Comparison of ENCODE assay signal across 21 mouse cellular contexts in the genomic region with DNA sequence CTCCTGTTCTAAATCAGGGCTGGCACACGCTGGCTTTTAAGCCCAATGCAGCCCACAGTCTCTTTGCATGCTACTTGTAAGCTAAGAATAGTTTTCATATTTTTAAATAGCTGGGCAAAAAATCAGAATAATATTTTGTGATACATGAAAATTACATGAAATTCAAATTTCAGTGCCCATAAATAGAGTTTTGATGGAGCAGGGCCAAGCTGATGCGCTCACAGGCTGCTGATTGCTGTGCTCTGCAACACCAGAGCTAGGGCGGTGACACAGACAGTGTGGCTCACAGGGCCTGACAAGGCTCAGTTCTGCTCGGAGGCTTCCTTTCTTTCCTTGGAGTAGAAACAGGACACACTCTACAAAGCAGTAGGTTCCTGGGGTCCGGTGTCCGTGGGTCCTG.
A peak's percentile ranks its signal among the peaks of the same experiment; 100 is the strongest.
DNase-seq lines count a peak whose midpoint lies in the region; ATAC-seq lines count a peak whose summit lies in the region.
"Had no signal": no experiment of that assay in that cellular context is flagged by ENCODE, and none has a peak within 500 bp of the region (broad histone marks: within the 10 kb centered on the region; RNA-seq: fewer than 3 reads in every experiment).

No protein-coding gene starts in this region.

- H3K4me1 ChIP-seq in forebrain, embryonic 11.5 days (replicated peaks; ENCODE audit: control insufficient read depth, insufficient read depth, low read length): no peaks in the 10 kb centered on the region
- peaks cover 5% of the 10 kb centered on the region; the same call in 1 of the 2 replicates for H3K4me1 ChIP-seq in forebrain, embryonic 13.5 days
- 0 out of 2 replicates have a peak, but pooled peaks cover 4% of the 10 kb centered on the region for H3K4me1 ChIP-seq in intestine, embryonic 14.5 days (replicated peaks; ENCODE audit: control insufficient read depth, insufficient read depth, low read length)
- H3K4me1 ChIP-seq in intestine, embryonic 15.5 days (replicated peaks): peaks cover 4% of the 10 kb centered on the region; the same call in 1 of the 2 replicates
- peaks cover 20% of the 10 kb centered on the region for H3K4me1 ChIP-seq in limb, embryonic 10.5 days
- peaks cover 7% of the 10 kb centered on the region; the same call in 1 of the 2 replicates for H3K4me1 ChIP-seq in liver, embryonic 12.5 days

- no peak overlapping the region for H3K9ac ChIP-seq in forebrain, embryonic 11.5 days (ENCODE audit: low read length)
- H3K9ac ChIP-seq in forebrain, embryonic 13.5 days: no peak overlapping the region
- no peak overlapping the region for H3K9ac ChIP-seq in intestine, embryonic 14.5 days (ENCODE audit: low read length)
- H3K9ac ChIP-seq in intestine, embryonic 15.5 days: no peak overlapping the region
- H3K9ac ChIP-seq in liver, embryonic 12.5 days: no peak overlapping the region
- H3K9ac ChIP-seq: embryonic facial prominence, embryonic 12.5 days; embryonic facial prominence, embryonic 15.5 days; hindbrain, embryonic 12.5 days; hindbrain, embryonic 15.5 days had no signal

- H3K27me3 ChIP-seq in forebrain, embryonic 11.5 days (ENCODE audit: control insufficient read depth, insufficient read depth, low read length): no peaks in the 10 kb centered on the region
- no peaks in the 10 kb centered on the region for H3K27me3 ChIP-seq in forebrain, embryonic 13.5 days
- H3K27me3 ChIP-seq in intestine, embryonic 14.5 days (replicated peaks; ENCODE audit: control insufficient read depth, insufficient read depth, low read length): no peaks in the 10 kb centered on the region
- no peaks in the 10 kb centered on the region for H3K27me3 ChIP-seq in intestine, embryonic 15.5 days (replicated peaks)
- no peaks in the 10 kb centered on the region for H3K27me3 ChIP-seq in limb, embryonic 10.5 days (ENCODE audit: low read depth, poor library complexity, severe bottlenecking)
- H3K27me3 ChIP-seq in liver, embryonic 12.5 days (replicated peaks): no peaks in the 10 kb centered on the region
- H3K27me3 ChIP-seq: embryonic facial prominence, embryonic 12.5 days; embryonic facial prominence, embryonic 15.5 days; hindbrain, embryonic 12.5 days; hindbrain, embryonic 15.5 days had no signal

- ATAC-seq in forebrain, embryonic 11.5 days (replicated peaks; ENCODE audit: low FRiP score): no peak
- ATAC-seq in forebrain, embryonic 13.5 days: no peak
- ATAC-seq in intestine, embryonic 14.5 days (replicated peaks; ENCODE audit: low FRiP score, low TSS enrichment, low read depth): no peak
- ATAC-seq in intestine, embryonic 15.5 days: no peak
- ATAC-seq in liver, embryonic 12.5 days: no peak
- ATAC-seq: activated CD4-positive, CD25-positive, alpha-beta regulatory T cell, adult 4 months; forebrain, embryonic 14.5 days had no signal

- no peak overlapping the region for H3K4me2 ChIP-seq in forebrain, embryonic 11.5 days (ENCODE audit: low read depth, low read length, severe bottlenecking)
- no peak overlapping the region for H3K4me2 ChIP-seq in forebrain, embryonic 13.5 days
- no peak overlapping the region for H3K4me2 ChIP-seq in intestine, embryonic 14.5 days (ENCODE audit: low read length)
- no peak overlapping the region for H3K4me2 ChIP-seq in intestine, embryonic 15.5 days (replicated peaks)
- no peak overlapping the region for H3K4me2 ChIP-seq in liver, embryonic 12.5 days
- H3K4me2 ChIP-seq: embryonic facial prominence, embryonic 12.5 days; embryonic facial prominence, embryonic 15.5 days; heart, embryonic 11.5 days; hindbrain, embryonic 12.5 days; hindbrain, embryonic 15.5 days had no signal

- DNase-seq in forebrain, embryonic 11.5 days (ENCODE audit: low spot score): peak; percentile 40
- DNase-seq in intestine, embryonic 14.5 days (ENCODE audit: low spot score): peak; percentile 33
- DNase-seq in layer of hippocampus, adult 9-11 months: peak; percentile 56
- DNase-seq in layer of hippocampus, postnatal 36 days: no peak
- peak; percentile 23 for DNase-seq in limb, embryonic 10.5 days (ENCODE audit: low spot score)
- DNase-seq: adrenal gland, adult 8-10 months; adrenal gland, postnatal 25 days; cerebellum, adult 18-20 months; cerebellum, adult 9-10 months; cerebellum, postnatal 14 days; gastrocnemius, postnatal 25 days had no signal

- no peaks in the 10 kb centered on the region for H3K9me3 ChIP-seq in forebrain, embryonic 11.5 days (ENCODE audit: control insufficient read depth, low read length)
- no peaks in the 10 kb centered on the region for H3K9me3 ChIP-seq in forebrain, embryonic 13.5 days (replicated peaks)
- H3K9me3 ChIP-seq in intestine, embryonic 14.5 days (ENCODE audit: control insufficient read depth, low read length): no peaks in the 10 kb centered on the region
- H3K9me3 ChIP-seq in intestine, embryonic 15.5 days: no peaks in the 10 kb centered on the region
- H3K9me3 ChIP-seq in limb, embryonic 10.5 days (replicated peaks): no peaks in the 10 kb centered on the region
- H3K9me3 ChIP-seq in liver, embryonic 12.5 days (replicated peaks): no peaks in the 10 kb centered on the region
- H3K9me3 ChIP-seq: embryonic facial prominence, embryonic 12.5 days; embryonic facial prominence, embryonic 15.5 days; hindbrain, embryonic 12.5 days; hindbrain, embryonic 15.5 days had no signal

- 95% methylated on average over 6 of the region's 6 CpGs for WGBS in forebrain, embryonic 11.5 days
- 93% methylated on average over 6 of the region's 6 CpGs for WGBS in forebrain, embryonic 13.5 days
- WGBS in intestine, embryonic 14.5 days: 91% methylated on average over 6 of the region's 6 CpGs
- WGBS in intestine, embryonic 15.5 days: 87% methylated on average over 6 of the region's 6 CpGs
- WGBS in limb, embryonic 10.5 days: 90% methylated on average over 6 of the region's 6 CpGs
- 81% methylated on average over 6 of the region's 6 CpGs for WGBS in liver, embryonic 12.5 days (ENCODE audit: insufficient replicate concordance)

- no peaks in the 10 kb centered on the region; the same call in 1 of the 2 replicates for H3K36me3 ChIP-seq in forebrain, embryonic 11.5 days (ENCODE audit: control insufficient read depth, insufficient read depth, low read length)
- no peaks in the 10 kb centered on the region for H3K36me3 ChIP-seq in forebrain, embryonic 13.5 days (ENCODE audit: poor library complexity, severe bottlenecking)
- H3K36me3 ChIP-seq in intestine, embryonic 14.5 days (ENCODE audit: control insufficient read depth, insufficient read depth, low read length): no peaks in the 10 kb centered on the region
- no peaks in the 10 kb centered on the region for H3K36me3 ChIP-seq in intestine, embryonic 15.5 days
- H3K36me3 ChIP-seq in limb, embryonic 10.5 days: no peaks in the 10 kb centered on the region
- H3K36me3 ChIP-seq in liver, embryonic 12.5 days: peaks cover 13% of the 10 kb centered on the region; the same call in 1 of the 2 replicates
- H3K36me3 ChIP-seq: embryonic facial prominence, embryonic 12.5 days; embryonic facial prominence, embryonic 15.5 days; hindbrain, embryonic 12.5 days; hindbrain, embryonic 15.5 days had no signal

- no peak overlapping the region for H3K27ac ChIP-seq in forebrain, embryonic 11.5 days (ENCODE audit: low read depth, low read length)
- H3K27ac ChIP-seq in forebrain, embryonic 13.5 days: no peak overlapping the region
- H3K27ac ChIP-seq in intestine, embryonic 14.5 days (ENCODE audit: low read depth): no peak overlapping the region
- no peak overlapping the region for H3K27ac ChIP-seq in intestine, embryonic 15.5 days
- no peak overlapping the region for H3K27ac ChIP-seq in limb, embryonic 10.5 days
- H3K27ac ChIP-seq in liver, embryonic 12.5 days: no peak overlapping the region
- H3K27ac ChIP-seq: embryonic facial prominence, embryonic 12.5 days; embryonic facial prominence, embryonic 15.5 days; hindbrain, embryonic 12.5 days; hindbrain, embryonic 15.5 days had no signal

- H3K4me3 ChIP-seq in forebrain, embryonic 11.5 days (ENCODE audit: low read depth, low read length): no peak overlapping the region
- H3K4me3 ChIP-seq in forebrain, embryonic 13.5 days: no peak overlapping the region
- no peak overlapping the region for H3K4me3 ChIP-seq in intestine, embryonic 14.5 days (ENCODE audit: low read depth, low read length)
- no peak overlapping the region for H3K4me3 ChIP-seq in intestine, embryonic 15.5 days (replicated peaks)
- H3K4me3 ChIP-seq in limb, embryonic 10.5 days: no peak overlapping the region
- no peak overlapping the region for H3K4me3 ChIP-seq in liver, embryonic 12.5 days
- H3K4me3 ChIP-seq: embryonic facial prominence, embryonic 12.5 days; embryonic facial prominence, embryonic 15.5 days; hindbrain, embryonic 12.5 days; hindbrain, embryonic 15.5 days had no signal

Comparison
In these comparisons a context has a peak if more than half of its experiments do, and no peak if none do; other contexts are left out.
1. DNase-seq: peak in forebrain, embryonic 11.5 days (single experiment), intestine, embryonic 14.5 days (single experiment), layer of hippocampus, adult 9-11 months (single experiment) and limb, embryonic 10.5 days (single experiment); none in layer of hippocampus, postnatal 36 days (0 of 2).